In genomic region chr17:22053211-22053610, GRCm38 (mm10) we compare ENCODE assay signal across 16 mouse cellular contexts.
DNase-seq lines count a peak whose midpoint lies in the region; TF ChIP-seq lines count a peak whose summit lies in the region.
"Had no signal": no experiment of that assay in that cellular context is flagged by ENCODE, and none has a peak within 500 bp of the region (broad histone marks: within the 10 kb centered on the region; RNA-seq: fewer than 3 reads in every experiment).

No protein-coding gene starts in this region.

- H3K4me3 ChIP-seq in heart, embryonic 10.5 days: no peak overlapping the region
- no peak overlapping the region for H3K4me3 ChIP-seq in heart, adult 2 months

- no peak overlapping the region for H3K9ac ChIP-seq in heart, adult 2 months (ENCODE audit: low read depth, low read length)

- H3K4me1 ChIP-seq in heart, embryonic 10.5 days: no peaks in the 10 kb centered on the region
- no peaks in the 10 kb centered on the region for H3K4me1 ChIP-seq in heart, adult 2 months (ENCODE audit: control insufficient read depth, insufficient read depth, low read length)

- peak; percentile 92 for DNase-seq in heart, adult 11 months
- DNase-seq in heart, embryonic 10.5 days (ENCODE audit: low spot score): no peak
- DNase-seq in heart, adult 8-10 months (ENCODE audit: low spot score): peak; percentile 6
- no peak for DNase-seq in heart, adult 2 months
- DNase-seq: adrenal gland, adult 2 months; adrenal gland, adult 8-10 months; adrenal gland, postnatal 10 days; adrenal gland, postnatal 14 days; adrenal gland, postnatal 25 days; adrenal gland, postnatal 36 days; B cell, adult 2 months; cerebellum, adult 11 months; cerebellum, adult 11-12 months; cerebellum, adult 18-20 months had no signal

- TF ChIP-seq POLR2A in heart, adult 2 months (IDR thresholded peaks at IDR 0.05; ENCODE audit: insufficient read depth, low read depth, low read length): no peak

- H3K36me3 ChIP-seq in heart, embryonic 10.5 days: no peaks in the 10 kb centered on the region
- no peaks in the 10 kb centered on the region for H3K36me3 ChIP-seq in heart, adult 2 months (ENCODE audit: control insufficient read depth, insufficient read depth, low read length)
- H3K36me3 ChIP-seq: G1E had no signal

- no peak for TF ChIP-seq CTCF in heart, adult 2 months (IDR thresholded peaks at IDR 0.05)

- no peaks in the 10 kb centered on the region for H3K27me3 ChIP-seq in heart, embryonic 10.5 days (ENCODE audit: insufficient read depth, poor library complexity, severe bottlenecking)
- no peaks in the 10 kb centered on the region for H3K27me3 ChIP-seq in heart, adult 2 months (ENCODE audit: control insufficient read depth, insufficient read depth, low read length)
- H3K27me3 ChIP-seq: Patski had no signal

- no peak overlapping the region for H3K27ac ChIP-seq in heart, embryonic 10.5 days
- H3K27ac ChIP-seq in heart, adult 2 months: no peak overlapping the region

- intact Hi-C loops in heart, adult 2 months (cut with DNase I): no loop called here

- peaks cover 21% of the 10 kb centered on the region; the same call in 1 of the 2 replicates for H3K9me3 ChIP-seq in heart, embryonic 10.5 days
- H3K9me3 ChIP-seq: G1E had no signal

- WGBS in heart, embryonic 10.5 days: 60% methylated on average over 2 of the region's 2 CpGs
- WGBS in heart, adult 2 months: 53% methylated on average over 2 of the region's 2 CpGs

- no peak for TF ChIP-seq EP300 in heart, adult 2 months (IDR thresholded peaks at IDR 0.05; ENCODE audit: insufficient read depth, low read depth, low read length)

- no peaks in the 10 kb centered on the region for H3K79me2 ChIP-seq in heart, adult 2 months (replicated peaks; ENCODE audit: control insufficient read depth, insufficient read depth, low read length)

Comparison
In these comparisons a context has a peak if more than half of its experiments do, and no peak if none do; other contexts are left out.
1. DNase-seq: peak in heart, adult 11 months (single experiment) and heart, adult 8-10 months (single experiment); none in heart, embryonic 10.5 days (single experiment) and heart, adult 2 months (0 of 2).